Mouse (Mus musculus) frontal cortex, adult (tissue): ENCODE data around the gene Serpina10.
A peak's percentile ranks its signal among the peaks of the same experiment; 100 is the strongest.
"Not testable (repeated sequence)": the region's sequence is repeated elsewhere in the genome, so short reads cannot be mapped to it uniquely, and the experiment has no call there.

Experiments
- ATAC-seq: cut with Nextera tagmentation; 2 replicates; pipeline ENCODE4 v1.9.2; 2017; ENCODE audit warnings: mild to moderate bottlenecking, moderate library complexity, mixed read lengths; ENCODE audit not compliant: low TSS enrichment

The Serpina10 gene

DNA sequence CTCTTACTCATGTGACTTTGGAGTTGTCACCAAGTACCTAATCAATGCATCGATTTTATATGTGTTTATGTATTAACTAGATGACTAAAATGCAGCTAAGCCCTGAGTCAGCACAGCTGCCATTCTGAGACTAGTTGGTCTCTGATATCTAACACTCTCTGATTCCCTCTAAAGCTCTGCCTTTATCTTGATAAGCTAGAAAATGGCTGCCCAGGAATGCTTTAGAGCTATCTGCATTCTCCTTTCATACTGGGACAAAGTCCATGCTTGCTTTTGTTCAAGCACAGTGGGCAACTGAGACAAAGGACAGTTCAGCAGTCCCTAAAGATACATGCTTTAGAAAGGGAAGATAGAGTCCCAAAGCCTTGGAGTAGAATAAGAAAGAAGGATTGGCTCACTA is 16.1 kb downstream of the Serpina10 start:
- ATAC-seq = no peak

GRCm38 (mm10) chr12:103601839-103602238 is 29.4 kb downstream of the Serpina10 start:
- ATAC-seq = no peak

GRCm38 (mm10) chr12:103600364-103600763 is 30.9 kb downstream of the Serpina10 start:
- no peak for ATAC-seq

- no peak for ATAC-seq
These were observed 32.8 kb downstream of the Serpina10 start for GRCm38 (mm10) chr12:103598411-103598810.

DNA sequence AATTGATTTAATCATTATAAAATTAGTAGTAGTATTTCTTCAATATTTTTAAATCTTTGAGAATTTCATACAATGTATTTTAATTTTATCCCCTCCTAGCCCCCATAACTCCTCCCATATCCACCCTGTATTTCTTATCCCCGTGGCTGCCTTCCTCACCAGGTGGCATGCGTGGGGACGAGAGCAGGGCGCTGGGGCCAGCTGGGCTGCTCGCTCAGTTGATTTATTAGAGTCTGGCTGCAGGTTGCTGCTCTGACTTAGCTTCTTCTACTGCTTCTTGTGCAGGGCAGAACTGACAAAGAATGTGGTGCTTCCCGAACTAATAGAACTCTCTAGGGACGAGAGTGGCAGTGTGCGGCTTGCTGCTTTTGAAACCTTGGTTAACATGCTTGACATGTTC is 47.5 kb downstream of the Serpina10 start:
- ATAC-seq = no peak

- not testable (repeated sequence) for ATAC-seq
These were observed 53.1 kb downstream of the Serpina10 start for GRCm38 (mm10) chr12:103578148-103578547.

DNA sequence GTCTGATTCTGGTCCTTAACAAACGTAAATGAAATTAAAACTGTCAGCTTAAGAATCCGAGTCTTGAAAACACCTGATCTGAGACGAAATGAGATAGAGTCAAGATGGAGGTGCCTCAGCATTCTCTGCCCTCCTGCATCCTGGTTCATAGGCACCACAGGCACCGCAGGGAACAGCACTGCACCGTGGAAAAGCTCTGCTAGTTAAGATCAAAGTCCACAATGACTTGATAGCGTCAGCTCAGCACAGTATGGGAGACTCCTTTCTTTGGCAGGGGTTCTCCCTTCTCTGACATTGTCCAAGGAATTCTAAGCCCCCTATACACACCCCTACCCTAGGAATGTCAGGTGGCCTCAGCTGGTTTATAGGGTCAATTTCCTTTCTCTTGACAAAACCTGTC is 61.6 kb downstream of the Serpina10 start:
- no peak for ATAC-seq

GRCm38 (mm10) chr12:103567129-103567528 is 64.1 kb downstream of the Serpina10 start:
- peak; percentile 76; the same call in 1 of the 2 replicates for ATAC-seq

- ATAC-seq = peak; percentile 55; the same call in 1 of the 2 replicates
These were observed 66.1 kb downstream of the Serpina10 start for GRCm38 (mm10) chr12:103565151-103565550.
